Mouse (Mus musculus) testis, adult 2 months (tissue): ENCODE measurements around the gene Gm28051.

Experiments used
- CTCF ChIP-seq: fragments of 200-500 bp; IDR thresholded peaks from 2 replicates; pipeline ENCODE4 v1.5.1; 2012; ENCODE audit warnings: low read depth, mild to moderate bottlenecking, inconsistent platforms, low read length, moderate library complexity; ENCODE audit not compliant: control insufficient read depth, insufficient read depth, insufficient replicate concordance
- POLR2A ChIP-seq: fragments of 200-500 bp; IDR thresholded peaks from 2 replicates; pipeline ENCODE4 v1.6.1; 2012; ENCODE audit warnings: low read depth, mild to moderate bottlenecking, inconsistent platforms, low read length, moderate library complexity; ENCODE audit not compliant: control insufficient read depth

- TF ChIP-seq POLR2A = no peak
- no peak for TF ChIP-seq CTCF
Observed at GRCm38 (mm10) chr12:102776035-102776434, 18.5 kb upstream of the Gm28051 start.
